Mouse (Mus musculus): ENCODE data around the gene Gpr137c. TPM values are rescaled to one million over a fixed set of nuclear protein-coding genes. Genes with fewer than 3 reads are reported as not detected.

Gpr137c gene
- total and polyA plus RNA-seq, 3 experiments: 0.07 to 0.55 TPM; not detected in 1

DNA sequence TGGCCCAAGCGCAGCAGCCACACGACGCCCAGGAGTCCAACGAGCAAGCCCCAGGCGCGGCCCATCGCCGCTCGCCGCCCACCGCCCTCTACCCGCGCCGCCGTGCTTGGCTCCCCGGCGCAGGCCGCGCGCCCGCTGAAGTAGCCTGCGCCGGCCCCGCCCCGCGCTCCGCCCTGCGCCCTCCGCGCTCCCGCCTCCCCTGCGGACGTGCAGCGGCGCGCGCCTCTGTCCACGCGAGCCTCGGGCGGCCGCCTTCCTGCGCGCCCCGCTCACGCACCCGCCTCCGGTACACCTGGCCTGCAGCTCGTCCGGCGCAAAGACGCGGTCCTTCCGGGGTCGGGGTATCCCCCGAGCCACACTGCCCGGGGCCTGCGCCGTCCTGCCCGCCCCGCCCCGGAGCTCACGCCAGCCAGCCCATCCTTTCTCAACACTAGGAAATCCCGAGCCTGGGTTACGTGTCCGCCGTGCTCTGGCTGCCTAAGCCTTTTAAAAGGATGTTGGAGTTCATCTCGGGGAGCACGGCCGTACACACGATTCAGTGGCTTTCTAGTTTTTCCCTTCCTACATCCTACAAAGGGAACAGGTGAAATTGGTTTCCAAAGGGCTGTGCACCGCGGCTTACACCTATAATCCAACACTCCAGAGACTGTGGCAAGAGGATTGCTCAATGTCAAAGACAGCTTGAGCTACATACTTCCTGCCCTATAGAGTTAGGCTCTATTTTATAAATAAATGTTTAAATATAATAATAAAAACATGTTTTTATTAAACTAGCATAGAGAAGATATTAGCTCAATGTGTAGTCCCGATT lies 99.1 kb downstream of the Gpr137c start, which contains the start of gene Ero1l (continued):
- TF ChIP-seq ELF1 (IDR thresholded peaks at IDR 0.05; ENCODE audit: low read depth, low read length) (peak; percentile 92), RAD21 (IDR thresholded peaks at IDR 0.05; ENCODE audit: low read depth, low read length) (no peak), USF1 (IDR thresholded peaks at IDR 0.05; ENCODE audit: low read depth, low read length) (no peak), MAFK (IDR thresholded peaks at IDR 0.05; ENCODE audit: insufficient replicate concordance, low read length) (no peak), ZKSCAN1 (IDR thresholded peaks at IDR 0.05; ENCODE audit: borderline replicate concordance, low read depth, low read length) (no peak), RCOR1 (conservative IDR thresholded peaks at IDR 0.05; ENCODE audit: low read depth, low read length) (0 out of 2 replicates have a peak, but pooled peaks have one; percentile 7), NRF1 (IDR thresholded peaks at IDR 0.05; ENCODE audit: low read depth, low read length) (peak; percentile 80), IRF4 (IDR thresholded peaks at IDR 0.05; ENCODE audit: low read depth, low read length) (0 out of 2 replicates have a peak, but pooled peaks have one; percentile 12), UBTF (IDR thresholded peaks at IDR 0.05; ENCODE audit: low read depth, low read length) (no peak; the same call in 1 of the 2 replicates), TCF12 (IDR thresholded peaks at IDR 0.05; ENCODE audit: low read depth, low read length) (peak; percentile 67), SMC3 (IDR thresholded peaks at IDR 0.05; ENCODE audit: low read depth, low read length) (no peak), TBP (conservative IDR thresholded peaks at IDR 0.05; ENCODE audit: low read depth, low read length) (0 out of 2 replicates have a peak, but pooled peaks have one; percentile 14), ETS1 (conservative IDR thresholded peaks at IDR 0.05; ENCODE audit: low read depth, low read length) (peak; percentile 26), MYC (IDR thresholded peaks at IDR 0.05; ENCODE audit: low read depth, low read length) (no peak), MXI1 (IDR thresholded peaks at IDR 0.05; ENCODE audit: low read depth, low read length) (peak; percentile 56), MEF2A (IDR thresholded peaks at IDR 0.05; ENCODE audit: borderline replicate concordance, low read depth, low read length) (peak; percentile 71), CHD1 (IDR thresholded peaks at IDR 0.05; ENCODE audit: low read depth, low read length) (no peak), GABPA (IDR thresholded peaks at IDR 0.05; ENCODE audit: insufficient replicate concordance, low read depth, low read length) (no peak), ZC3H11A (IDR thresholded peaks at IDR 0.05; ENCODE audit: low read depth, low read length) (no peak), ZNF384 (IDR thresholded peaks at IDR 0.05; ENCODE audit: low read depth, low read length) (no peak)

- Histone ChIP-seq H3K4me3 (replicated peaks in 1 of 3; ENCODE audit: low read depth in 2 of 3, low read length in 2 of 3, poor library complexity in 1 of 3) (peak overlapping the region in 1 of 3 experiments; percentile 52), H3K36me3 (replicated peaks in 1 of 2; ENCODE audit: control insufficient read depth in 1 of 2, insufficient read depth in 1 of 2, low read length in 1 of 2) (peaks cover 0 to 2% of the 10 kb centered on the region in 2 experiments), H3K4me2 (ENCODE audit: insufficient read depth, low read depth, poor library complexity, severe bottlenecking) (no peak overlapping the region), H3K9ac (ENCODE audit: insufficient read depth, low read depth) (peak overlapping the region; percentile 62; the same call in 1 of the 2 replicates), H3K4me1 (ENCODE audit: control insufficient read depth in 1 of 2, insufficient read depth in 2 of 2) (peaks cover 5 to 31% of the 10 kb centered on the region in 2 experiments; a peak in 3 of 4 replicates), H3K27ac (ENCODE audit: insufficient read depth, low read depth) (no peak overlapping the region), H3K9me3 (replicated peaks; ENCODE audit: low read length) (no peaks in the 10 kb centered on the region), H3K79me2 (replicated peaks; ENCODE audit: control insufficient read depth, extremely low read depth, insufficient read depth, poor library complexity, severe bottlenecking) (peaks cover 36% of the 10 kb centered on the region), H3K27me3 (replicated peaks) (no peaks in the 10 kb centered on the region)
- dilution Hi-C loops (cut with MboI; ENCODE audit: extremely low pct_ligation_motif_present, extremely low pct_unique_long_range_greater_than_20kb, low sequenced_read_pairs) (no loop called here), in situ Hi-C loops (cut with MboI; ENCODE audit: low pct_ligation_motif_present, low pct_unique_long_range_greater_than_20kb, low sequenced_read_pairs) (no loop called here)
- DNase-seq (ENCODE audit: extremely low read depth): no peak
- TF ChIP-seq JUN (IDR thresholded peaks at IDR 0.05; ENCODE audit: insufficient read depth, low read depth, low read length): no peak
- TF ChIP-seq MAFK (IDR thresholded peaks at IDR 0.05; ENCODE audit: insufficient replicate concordance, low read length): 0 out of 2 replicates have a peak, but pooled peaks have one; percentile 20
Measured at GRCm38 (mm10) chr14:45319237-45319610, 99.7 kb downstream of the Gpr137c start.
